Mouse (Mus musculus) kidney, adult 2 months (tissue): ENCODE measurements around the gene Hmgb4.

Source experiments
- CTCF ChIP-seq: fragments of 200-500 bp; conservative IDR thresholded peaks from 2 replicates; pipeline ENCODE4 v1.5.1; 2011; ENCODE audit warnings: low read depth, mild to moderate bottlenecking, control low read depth, low read length, moderate library complexity, mixed read lengths; ENCODE audit not compliant: insufficient read depth, insufficient read length
- POLR2A ChIP-seq: fragments of 200-500 bp; IDR thresholded peaks from one replicate; pipeline ENCODE4 v1.6.1; 2011; ENCODE audit warnings: low read depth, low read length, control low read depth

DNA sequence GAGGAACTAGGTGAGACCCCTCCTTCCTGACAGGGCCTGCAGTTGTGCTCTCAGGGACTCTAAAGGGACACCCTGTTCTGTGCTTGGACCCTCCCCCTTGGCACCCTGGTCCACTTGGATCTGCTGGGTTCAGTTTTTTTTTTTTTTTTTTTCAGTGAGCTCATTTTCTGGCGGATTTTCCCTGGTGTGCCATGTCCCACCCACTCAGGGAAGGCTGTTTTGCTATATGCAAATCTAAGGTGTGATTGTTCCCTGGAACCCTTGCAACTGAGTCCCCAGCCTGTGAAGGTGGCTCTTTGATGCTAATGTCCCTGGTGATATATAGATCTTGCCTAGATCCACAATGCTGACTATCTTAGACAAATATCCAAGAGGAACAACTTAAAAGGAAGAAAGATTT lies 24.3 kb upstream of the Hmgb4 start:
- TF ChIP-seq CTCF: no peak
- TF ChIP-seq POLR2A: no peak
